Mouse (Mus musculus) lung, postnatal 0 days (tissue): ENCODE results near the gene Col20a1.

ENCODE experiments used
- CTCF ChIP-seq: IDR thresholded peaks from 2 replicates; pipeline ENCODE4 v1.5.1; 2016; ENCODE audit warnings: antibody characterized with exemption, mild to moderate bottlenecking
- EP300 ChIP-seq: IDR thresholded peaks from 2 replicates; pipeline ENCODE4 v1.6.1; 2016; ENCODE audit warnings: antibody characterized with exemption, mild to moderate bottlenecking, control low read depth

GRCm38 (mm10) chr2:180953638-180954037 is 32.7 kb upstream of the Col20a1 start:
- no peak for TF ChIP-seq CTCF
- TF ChIP-seq EP300: no peak
